In genomic region chr10:116717961-116718360, GRCm38 (mm10) we compare ENCODE assay signal across 22 mouse cellular contexts.
DNase-seq lines count a peak whose midpoint lies in the region; ATAC-seq and TF ChIP-seq lines count a peak whose summit lies in the region.
"Had no signal": no experiment of that assay in that cellular context is flagged by ENCODE, and none has a peak within 500 bp of the region (broad histone marks: within the 10 kb centered on the region; RNA-seq: fewer than 3 reads in every experiment).

No protein-coding gene starts in this region.

- H3K36me3 ChIP-seq in forebrain, embryonic 15.5 days: no peaks in the 10 kb centered on the region
- no peaks in the 10 kb centered on the region for H3K36me3 ChIP-seq in forebrain, embryonic 12.5 days (replicated peaks)
- H3K36me3 ChIP-seq: embryonic facial prominence, embryonic 12.5 days; embryonic facial prominence, embryonic 15.5 days; hindbrain, embryonic 12.5 days; hindbrain, embryonic 15.5 days had no signal

- no peak overlapping the region for H3K4me2 ChIP-seq in forebrain, embryonic 15.5 days (replicated peaks)
- H3K4me2 ChIP-seq in forebrain, embryonic 12.5 days: no peak overlapping the region
- H3K4me2 ChIP-seq: embryonic facial prominence, embryonic 12.5 days; embryonic facial prominence, embryonic 15.5 days; heart, embryonic 11.5 days; hindbrain, embryonic 12.5 days; hindbrain, embryonic 15.5 days had no signal

- peak; percentile 23 for DNase-seq in MEL-GATA-1-ER (ENCODE audit: extremely low read depth, low read depth)
- DNase-seq in brain, embryonic 14.5 days (ENCODE audit: low read depth): peak; percentile 72
- DNase-seq in cerebellum, postnatal 14 days: no peak
- DNase-seq: adrenal gland, adult 8-10 months; adrenal gland, postnatal 25 days; cerebellum, adult 18-20 months; cerebellum, adult 9-10 months; cerebellum, postnatal 25 days; gastrocnemius, adult 2 months; gastrocnemius, postnatal 14 days; heart, adult 11 months had no signal

- peaks cover 6% of the 10 kb centered on the region; the same call in 1 of the 2 replicates for H3K4me1 ChIP-seq in forebrain, embryonic 15.5 days
- no peaks in the 10 kb centered on the region for H3K4me1 ChIP-seq in forebrain, embryonic 12.5 days
- H3K4me1 ChIP-seq: embryonic facial prominence, embryonic 12.5 days had no signal

- H3K4me3 ChIP-seq in forebrain, embryonic 15.5 days: no peak overlapping the region
- H3K4me3 ChIP-seq in forebrain, embryonic 12.5 days (replicated peaks): no peak overlapping the region
- H3K4me3 ChIP-seq: embryonic facial prominence, embryonic 12.5 days; embryonic facial prominence, embryonic 15.5 days; gastrocnemius, adult 2 months; hindbrain, embryonic 12.5 days; hindbrain, embryonic 15.5 days had no signal

- no peaks in the 10 kb centered on the region for H3K9me3 ChIP-seq in forebrain, embryonic 15.5 days
- no peaks in the 10 kb centered on the region for H3K9me3 ChIP-seq in forebrain, embryonic 12.5 days
- H3K9me3 ChIP-seq: embryonic facial prominence, embryonic 12.5 days; embryonic facial prominence, embryonic 15.5 days; hindbrain, embryonic 12.5 days; hindbrain, embryonic 15.5 days had no signal

- 55% methylated on average over 10 of the region's 10 CpGs for WGBS in forebrain, embryonic 15.5 days
- WGBS in forebrain, embryonic 12.5 days: 74% methylated on average over 10 of the region's 10 CpGs

- no peak for TF ChIP-seq CTCF in brain, embryonic 14.5 days (IDR thresholded peaks at IDR 0.05; ENCODE audit: borderline replicate concordance, extremely low read depth, insufficient read depth, insufficient read length)

- no peak overlapping the region for H3K27ac ChIP-seq in forebrain, embryonic 15.5 days (replicated peaks)
- H3K27ac ChIP-seq in forebrain, embryonic 12.5 days: no peak overlapping the region
- H3K27ac ChIP-seq: embryonic facial prominence, embryonic 12.5 days; embryonic facial prominence, embryonic 15.5 days; gastrocnemius, adult 2 months; hindbrain, embryonic 12.5 days; hindbrain, embryonic 15.5 days had no signal

- no peaks in the 10 kb centered on the region for H3K27me3 ChIP-seq in forebrain, embryonic 15.5 days
- no peaks in the 10 kb centered on the region for H3K27me3 ChIP-seq in forebrain, embryonic 12.5 days
- H3K27me3 ChIP-seq: embryonic facial prominence, embryonic 12.5 days; embryonic facial prominence, embryonic 15.5 days; hindbrain, embryonic 12.5 days; hindbrain, embryonic 15.5 days had no signal

- ATAC-seq in forebrain, embryonic 15.5 days (replicated peaks): peak; percentile 59
- no peak for ATAC-seq in forebrain, embryonic 12.5 days (ENCODE audit: low FRiP score)
- no peak for ATAC-seq in frontal cortex, adult (ENCODE audit: low TSS enrichment)
- ATAC-seq: activated CD4-positive, CD25-positive, alpha-beta regulatory T cell, adult 4 months; CD4-positive, CD25-positive, alpha-beta regulatory T cell, adult 4 months; intestine, postnatal 0 days had no signal

- TF ChIP-seq POLR2A in brain, embryonic 14.5 days (IDR thresholded peaks at IDR 0.05; ENCODE audit: borderline replicate concordance, extremely low read depth, insufficient read depth, insufficient read length, poor library complexity, severe bottlenecking): no peak

- no peak overlapping the region for H3K9ac ChIP-seq in forebrain, embryonic 15.5 days (replicated peaks)
- H3K9ac ChIP-seq in forebrain, embryonic 12.5 days: no peak overlapping the region
- H3K9ac ChIP-seq: embryonic facial prominence, embryonic 12.5 days; embryonic facial prominence, embryonic 15.5 days; hindbrain, embryonic 12.5 days; hindbrain, embryonic 15.5 days had no signal

Comparison
In these comparisons a context has a peak if more than half of its experiments do, and no peak if none do; other contexts are left out.
1. DNase-seq: peak in MEL-GATA-1-ER (single experiment) and brain, embryonic 14.5 days (single experiment); none in cerebellum, postnatal 14 days (0 of 2).